Mouse (Mus musculus): ENCODE results near the gene Srsf7.

- TF ChIP-seq CTCF (IDR thresholded peaks at IDR 0.05; ENCODE audit: extremely low read depth, insufficient read depth, insufficient read length, insufficient replicate concordance) = no peak
- TF ChIP-seq POLR2A (IDR thresholded peaks at IDR 0.05; ENCODE audit: low read depth, low read length) = no peak
Observed at GRCm38 (mm10) chr17:80165741-80166140, 41.4 kb downstream of the Srsf7 start.

Data from spleen, adult 2 months (tissue).